Mouse (Mus musculus) macrophage (primary cell): Measurements from ENCODE around the gene Dlgap5. TPM values are rescaled to one million over a fixed set of nuclear protein-coding genes. Genes with fewer than 3 reads are reported as not detected.

Source experiments
- H3K27ac ChIP-seq: fragments of 350-480 bp; formaldehyde crosslinking; 2 replicates; pipeline ENCODE4 v1.9.0; 2021
- H3K36me3 ChIP-seq: fragments of 350-480 bp; formaldehyde crosslinking; 2 replicates; pipeline ENCODE4 v1.9.0; 2021; ENCODE audit errors: inconsistent target
- H3K4me3 ChIP-seq: fragments of 350-480 bp; formaldehyde crosslinking; 2 replicates; pipeline ENCODE4 v1.9.0; 2021; ENCODE audit errors: inconsistent target
- H3K79me2 ChIP-seq: fragments of 350-480 bp; formaldehyde crosslinking; 2 replicates; pipeline ENCODE4 v1.9.0; 2021; ENCODE audit errors: inconsistent target
- WGBS: methylation state at CpG from one replicate; pipeline ENCODE4 v1.1.7; 2026; ENCODE audit warnings: inconsistent platforms; ENCODE audit not compliant: missing documents; 5-methylcytosine and 5-hydroxymethylcytosine counted together
- polyA plus RNA-seq: library from polyadenylated mRNA; stranded (reverse); fragments of 250-400 nt; gene quantifications from 3 replicates; pipeline ENCODE4 v1.2.4, GENCODE M21; 2018; ENCODE audit warnings: inconsistent platforms

Gene Dlgap5
- polyA plus RNA-seq, 1 experiment from 2014 or later: 7.6 TPM

GRCm38 (mm10) chr14:47419723-47420276 lies 1.6 kb upstream of the Dlgap5 start:
- Histone ChIP-seq H3K79me2 (peaks cover 30% of the 10 kb centered on the region), H3K27ac (no peak overlapping the region), H3K36me3 (no peaks in the 10 kb centered on the region), H3K4me3 (no peak overlapping the region)
- 92% methylated on average over 24 of the region's 24 CpGs for WGBS

- no peak overlapping the region for H3K27ac ChIP-seq
Observed at GRCm38 (mm10) chr14:47419034-47419625, 923 bp upstream of the Dlgap5 start.

GRCm38 (mm10) chr14:47418666-47418991 lies 422 bp upstream of the Dlgap5 start:
- H3K79me2 ChIP-seq: peaks cover 31% of the 10 kb centered on the region
- WGBS: 66% methylated on average over 5 of the region's 5 CpGs
- H3K27ac ChIP-seq: peak overlapping the region; percentile 56
- no peaks in the 10 kb centered on the region for H3K36me3 ChIP-seq
- H3K4me3 ChIP-seq: peak overlapping the region; percentile 62

More at GRCm38 (mm10) chr14:47419034-47419625, 923 bp upstream of the Dlgap5 start:
- Histone ChIP-seq H3K36me3 (no peaks in the 10 kb centered on the region), H3K4me3 (no peak overlapping the region), H3K79me2 (peaks cover 31% of the 10 kb centered on the region)
- 89% methylated on average over 8 of the region's 9 CpGs for WGBS

GRCm38 (mm10) chr14:47417346-47417745 lies 861 bp downstream of the Dlgap5 start:
- WGBS: 49% methylated on average over 3 of the region's 3 CpGs
- Histone ChIP-seq H3K4me3 (peak overlapping the region; percentile 62), H3K27ac (peak overlapping the region; percentile 56), H3K79me2 (peaks cover 31% of the 10 kb centered on the region), H3K36me3 (no peaks in the 10 kb centered on the region)

- Histone ChIP-seq H3K4me3 (no peak overlapping the region), H3K79me2 (no peaks in the 10 kb centered on the region), H3K36me3 (0 out of 2 replicates have a peak, but pooled peaks cover 4% of the 10 kb centered on the region), H3K27ac (no peak overlapping the region)
- 95% methylated on average over 8 of the region's 9 CpGs for WGBS
Observed at GRCm38 (mm10) chr14:47406000-47406399, 12.2 kb downstream of the Dlgap5 start.

- Histone ChIP-seq H3K4me3 (no peak overlapping the region), H3K27ac (no peak overlapping the region), H3K36me3 (no peaks in the 10 kb centered on the region), H3K79me2 (no peaks in the 10 kb centered on the region)
- 96% methylated on average over 8 of the region's 8 CpGs for WGBS
Observed at GRCm38 (mm10) chr14:47402735-47403134, 15.5 kb downstream of the Dlgap5 start.

GRCm38 (mm10) chr14:47396165-47396652 lies 22.0 kb downstream of the Dlgap5 start:
- no peak overlapping the region for H3K4me3 ChIP-seq
- H3K27ac ChIP-seq: no peak overlapping the region
- WGBS: 64% methylated on average over 5 of the region's 5 CpGs
- H3K79me2 ChIP-seq: no peaks in the 10 kb centered on the region
- no peaks in the 10 kb centered on the region for H3K36me3 ChIP-seq

- Histone ChIP-seq H3K79me2 (no peaks in the 10 kb centered on the region), H3K27ac (no peak overlapping the region), H3K36me3 (no peaks in the 10 kb centered on the region), H3K4me3 (no peak overlapping the region)
- 81% methylated on average over 14 of the region's 15 CpGs for WGBS
Observed at GRCm38 (mm10) chr14:47395462-47396026, 22.7 kb downstream of the Dlgap5 start.

GRCm38 (mm10) chr14:47395007-47395406 lies 23.2 kb downstream of the Dlgap5 start:
- Histone ChIP-seq H3K79me2 (no peaks in the 10 kb centered on the region), H3K27ac (no peak overlapping the region), H3K4me3 (no peak overlapping the region), H3K36me3 (no peaks in the 10 kb centered on the region)
- 96% methylated on average over 6 of the region's 6 CpGs for WGBS

GRCm38 (mm10) chr14:47393354-47394094 lies 24.7 kb downstream of the Dlgap5 start:
- Histone ChIP-seq H3K79me2 (no peaks in the 10 kb centered on the region), H3K36me3 (no peaks in the 10 kb centered on the region), H3K27ac (no peak overlapping the region), H3K4me3 (no peak overlapping the region)
- WGBS: 64% methylated on average over 9 of the region's 10 CpGs

- Histone ChIP-seq H3K79me2 (peaks cover 22% of the 10 kb centered on the region), H3K36me3 (peaks cover 53% of the 10 kb centered on the region), H3K4me3 (no peak overlapping the region), H3K27ac (no peak overlapping the region)
- WGBS: 92% methylated on average over 11 of the region's 11 CpGs
Observed at GRCm38 (mm10) chr14:47386125-47386524, 32.1 kb downstream of the Dlgap5 start.

- Histone ChIP-seq H3K36me3 (peaks cover 67% of the 10 kb centered on the region), H3K4me3 (no peak overlapping the region), H3K27ac (no peak overlapping the region), H3K79me2 (peaks cover 36% of the 10 kb centered on the region)
- 87% methylated on average over 10 of the region's 10 CpGs for WGBS
Observed at GRCm38 (mm10) chr14:47384653-47385052, 33.6 kb downstream of the Dlgap5 start.

GRCm38 (mm10) chr14:47383911-47384310 lies 34.3 kb downstream of the Dlgap5 start:
- H3K79me2 ChIP-seq: peaks cover 44% of the 10 kb centered on the region
- H3K4me3 ChIP-seq: no peak overlapping the region
- H3K36me3 ChIP-seq: peaks cover 75% of the 10 kb centered on the region
- peak overlapping the region; percentile 15 for H3K27ac ChIP-seq
- 73% methylated on average over 7 of the region's 7 CpGs for WGBS

- Histone ChIP-seq H3K4me3 (peak overlapping the region; percentile 96), H3K27ac (peak overlapping the region; percentile 100), H3K36me3 (peaks cover 45% of the 10 kb centered on the region), H3K79me2 (peaks cover 99% of the 10 kb centered on the region)
- WGBS: 75% methylated on average over 5 of the region's 7 CpGs
Observed at GRCm38 (mm10) chr14:47378336-47378735, 39.9 kb downstream of the Dlgap5 start.

- Histone ChIP-seq H3K4me3 (peak overlapping the region; percentile 96), H3K27ac (peak overlapping the region; percentile 100), H3K79me2 (peaks cover 95% of the 10 kb centered on the region), H3K36me3 (peaks cover 29% of the 10 kb centered on the region)
- 14% methylated on average over 2 of the region's 2 CpGs for WGBS
Observed at GRCm38 (mm10) chr14:47376526-47376925, 41.7 kb downstream of the Dlgap5 start.
